Mouse (Mus musculus) spleen, adult 2 months (tissue): ENCODE measurements around the gene 5330417H12Rik. TPM values are rescaled to one million over a fixed set of nuclear protein-coding genes. Genes with fewer than 3 reads are reported as not detected.
A peak's percentile ranks its signal among the peaks of the same experiment; 100 is the strongest.

Experiments
- DNase-seq, 2 experiments: peaks; one replicate each; pipeline versions ENCODE4 v3.0.0 to v3.0.0-alpha.2; 2012 to 2021; ENCODE audit warnings: low spot score in 2 of 2, low read depth in 1 of 2
- H3K27ac ChIP-seq: fragments of 200-500 bp; 2 replicates; pipeline ENCODE4 v1.5.1; 2012; ENCODE audit warnings: low read length, inconsistent platforms; ENCODE audit not compliant: insufficient read depth
- H3K27me3 ChIP-seq: fragments of 200-500 bp; 2 replicates; pipeline ENCODE4 v1.6.1; 2012; ENCODE audit warnings: mild to moderate bottlenecking, moderate library complexity, low read length, inconsistent platforms; ENCODE audit not compliant: control insufficient read depth, insufficient read depth
- H3K36me3 ChIP-seq: fragments of 200-500 bp; 2 replicates; pipeline ENCODE4 v1.6.1; 2012; ENCODE audit warnings: mild to moderate bottlenecking, low read length, inconsistent platforms; ENCODE audit not compliant: control insufficient read depth, insufficient read depth
- H3K4me1 ChIP-seq: fragments of 200-500 bp; 2 replicates; pipeline ENCODE4 v1.6.1; 2011; ENCODE audit warnings: inconsistent platforms; ENCODE audit not compliant: control insufficient read depth, insufficient read depth, insufficient read length
- H3K4me3 ChIP-seq: fragments of 200-500 bp; 2 replicates; pipeline ENCODE4 v1.5.1; 2011; ENCODE audit warnings: mild to moderate bottlenecking, inconsistent platforms; ENCODE audit not compliant: insufficient read depth, insufficient read length; ENCODE audit errors: extremely low read depth
- CTCF ChIP-seq: fragments of 200-500 bp; IDR thresholded peaks from 2 replicates; pipeline ENCODE4 v1.5.1; 2011; ENCODE audit warnings: mild to moderate bottlenecking, inconsistent platforms; ENCODE audit not compliant: insufficient read depth, insufficient read length, insufficient replicate concordance; ENCODE audit errors: extremely low read depth
- POLR2A ChIP-seq: fragments of 200-500 bp; IDR thresholded peaks from 2 replicates; pipeline ENCODE4 v1.6.1; 2011; ENCODE audit warnings: low read depth, low read length, inconsistent platforms
- whole genome bisulfite sequencing: fragments of 180-500 bp; shearing (Covaris S2); methylation state at CpG from one replicate; pipeline ENCODE4 v1.1.7; 2018; 5-methylcytosine and 5-hydroxymethylcytosine counted together
- polyA plus RNA-seq: library from polyadenylated mRNA; depleted of rRNA; stranded (reverse); fragments of >200 nt; gene quantifications from 2 replicates; pipeline ENCODE4 v1.2.3, GENCODE M21; 2012

The 5330417H12Rik gene
- polyA plus RNA-seq, 1 experiment: not detected

GRCm38 (mm10) chr7:107649990-107650389 is 25.0 kb upstream of the 5330417H12Rik start:
- no peak overlapping the region for H3K4me3 ChIP-seq
- H3K36me3 ChIP-seq: no peaks in the 10 kb centered on the region
- peaks cover 8% of the 10 kb centered on the region; the same call in 1 of the 2 replicates for H3K4me1 ChIP-seq
- WGBS: 82% methylated on average over 7 of the region's 7 CpGs
- no peak for DNase-seq
- H3K27me3 ChIP-seq: no peaks in the 10 kb centered on the region
- no peak overlapping the region for H3K27ac ChIP-seq
- TF ChIP-seq POLR2A: no peak
- TF ChIP-seq CTCF: no peak

- H3K4me1 ChIP-seq: peaks cover 8% of the 10 kb centered on the region; the same call in 1 of the 2 replicates
- H3K27ac ChIP-seq: peak overlapping the region; percentile 57
- H3K36me3 ChIP-seq: no peaks in the 10 kb centered on the region
- TF ChIP-seq CTCF (no peak), POLR2A (no peak)
- H3K4me3 ChIP-seq: no peak overlapping the region
- DNase-seq: no peak
- WGBS: 71% methylated on average over 12 of the region's 12 CpGs
- H3K27me3 ChIP-seq: no peaks in the 10 kb centered on the region
Observed at GRCm38 (mm10) chr7:107648937-107649688, 24.2 kb upstream of the 5330417H12Rik start.

- H3K27ac ChIP-seq: no peak overlapping the region
- H3K36me3 ChIP-seq: no peaks in the 10 kb centered on the region
- WGBS: 93% methylated on average over 2 of the region's 2 CpGs
- TF ChIP-seq CTCF (no peak), POLR2A (no peak)
- no peak for DNase-seq
- H3K4me3 ChIP-seq: no peak overlapping the region
- H3K4me1 ChIP-seq: peaks cover 8% of the 10 kb centered on the region; the same call in 1 of the 2 replicates
- H3K27me3 ChIP-seq: no peaks in the 10 kb centered on the region
Observed at GRCm38 (mm10) chr7:107644987-107645386, 20.0 kb upstream of the 5330417H12Rik start.

- Histone ChIP-seq H3K4me1 (no peaks in the 10 kb centered on the region), H3K27me3 (no peaks in the 10 kb centered on the region), H3K36me3 (no peaks in the 10 kb centered on the region), H3K27ac (no peak overlapping the region), H3K4me3 (no peak overlapping the region; the same call in 1 of the 2 replicates)
- 80% methylated on average over 7 of the region's 7 CpGs for WGBS
- no peak for DNase-seq
- TF ChIP-seq CTCF (no peak), POLR2A (no peak)
Observed at GRCm38 (mm10) chr7:107642586-107643275, 17.8 kb upstream of the 5330417H12Rik start.

GRCm38 (mm10) chr7:107638026-107638425 is 13.1 kb upstream of the 5330417H12Rik start:
- Histone ChIP-seq H3K36me3 (no peaks in the 10 kb centered on the region), H3K27me3 (no peaks in the 10 kb centered on the region), H3K27ac (no peak overlapping the region), H3K4me1 (peaks cover 2% of the 10 kb centered on the region; the same call in 1 of the 2 replicates), H3K4me3 (no peak overlapping the region)
- no peak for DNase-seq
- no peak for TF ChIP-seq CTCF
- no peak for TF ChIP-seq POLR2A
- WGBS: 87% methylated on average over 5 of the region's 5 CpGs

GRCm38 (mm10) chr7:107637398-107637797 is 12.4 kb upstream of the 5330417H12Rik start:
- Histone ChIP-seq H3K36me3 (no peaks in the 10 kb centered on the region), H3K4me1 (peaks cover 2% of the 10 kb centered on the region; the same call in 1 of the 2 replicates), H3K27me3 (no peaks in the 10 kb centered on the region), H3K27ac (no peak overlapping the region), H3K4me3 (no peak overlapping the region)
- DNase-seq: no peak
- no peak for TF ChIP-seq CTCF
- TF ChIP-seq POLR2A: no peak
- 75% methylated on average over 7 of the region's 7 CpGs for WGBS
